Mouse (Mus musculus) liver, postnatal 0 days (tissue): ENCODE measurements around the gene Cfap58.

ENCODE experiments used
- CTCF ChIP-seq: sonication (generic); IDR thresholded peaks from 2 replicates; pipeline ENCODE4 v1.5.1; 2016; ENCODE audit warnings: antibody characterized with exemption, low read depth
- EP300 ChIP-seq: IDR thresholded peaks from 2 replicates; pipeline ENCODE4 v1.6.1; 2016; ENCODE audit warnings: antibody characterized with exemption, low read depth, mild to moderate bottlenecking

GRCm38 (mm10) chr19:48026882-48027281, 89.4 kb downstream of the Cfap58 start:
- TF ChIP-seq CTCF (no peak), EP300 (no peak)
